Mouse (Mus musculus): ENCODE results near the gene Plce1. TPM values are rescaled to one million over a fixed set of nuclear protein-coding genes. Genes with fewer than 3 reads are reported as not detected.

Gene Plce1
- polyA plus RNA-seq, 1 experiment: not detected

DNA sequence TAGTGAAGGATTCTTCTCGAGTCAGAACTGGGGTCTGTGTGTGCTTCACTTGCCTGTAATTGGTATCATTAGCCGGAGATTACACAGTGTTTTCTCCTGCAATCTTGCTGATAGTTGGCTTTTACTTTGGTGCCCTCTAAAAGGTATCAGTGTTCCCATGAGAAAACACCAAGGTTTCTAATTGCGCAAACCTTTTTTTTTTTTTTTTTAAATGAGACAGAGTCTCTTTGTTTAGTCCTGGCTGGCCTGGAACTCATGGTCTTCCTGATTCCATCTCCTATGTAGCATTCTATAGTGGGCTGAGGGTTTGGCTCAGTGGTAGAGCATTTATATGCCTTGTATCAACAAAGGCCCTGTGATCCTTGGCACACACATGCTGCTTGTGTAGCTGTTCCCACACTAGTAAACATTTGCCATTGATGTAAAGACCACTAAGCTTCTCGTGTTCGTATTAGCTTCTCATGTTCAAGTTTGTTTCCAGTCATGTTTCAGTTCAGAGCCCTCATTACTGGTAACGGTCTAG, 265.6 kb downstream of the Plce1 start:
- no peaks in the 10 kb centered on the region for H3K9me3 ChIP-seq (ENCODE audit: control insufficient read depth, low read length)
- TF ChIP-seq TAL1 (IDR thresholded peaks at IDR 0.05; ENCODE audit: low read length) (no peak), GATA1 (IDR thresholded peaks at IDR 0.05; ENCODE audit: low read length) (no peak)
- no peaks in the 10 kb centered on the region for H3K36me3 ChIP-seq (ENCODE audit: control insufficient read depth)
- no peaks in the 10 kb centered on the region for H3K4me1 ChIP-seq (ENCODE audit: control insufficient read depth)
- no peaks in the 10 kb centered on the region for H3K27me3 ChIP-seq (ENCODE audit: control insufficient read depth)
- H3K4me3 ChIP-seq (replicated peaks): no peak overlapping the region

DNA sequence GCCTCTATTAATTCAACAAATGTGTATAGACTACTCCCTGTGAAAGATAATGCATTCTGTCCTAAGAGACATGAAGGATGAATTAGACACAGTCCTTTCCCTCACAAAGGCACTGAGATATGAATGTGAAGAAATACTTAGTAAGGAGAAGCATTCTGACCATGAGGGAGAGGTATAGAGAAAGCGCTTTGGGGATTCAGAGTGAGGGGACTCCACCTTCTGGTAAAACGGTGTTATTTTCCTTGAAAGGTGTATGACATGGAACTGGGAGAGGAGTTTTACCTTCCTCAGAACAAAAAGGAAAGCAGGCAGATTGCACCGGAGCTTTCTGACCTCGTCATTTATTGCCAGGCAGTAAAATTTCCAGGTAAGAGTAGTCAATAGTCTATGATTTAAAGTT, 269.3 kb downstream of the Plce1 start:
- H3K36me3 ChIP-seq (ENCODE audit: control insufficient read depth): no peaks in the 10 kb centered on the region
- H3K4me1 ChIP-seq (ENCODE audit: control insufficient read depth): no peaks in the 10 kb centered on the region
- H3K27me3 ChIP-seq (ENCODE audit: control insufficient read depth): no peaks in the 10 kb centered on the region
- no peak overlapping the region for H3K4me3 ChIP-seq (replicated peaks)
- TF ChIP-seq GATA1 (IDR thresholded peaks at IDR 0.05; ENCODE audit: low read length) (no peak), TAL1 (IDR thresholded peaks at IDR 0.05; ENCODE audit: low read length) (no peak)
- H3K9me3 ChIP-seq (ENCODE audit: control insufficient read depth, low read length): no peaks in the 10 kb centered on the region

DNA sequence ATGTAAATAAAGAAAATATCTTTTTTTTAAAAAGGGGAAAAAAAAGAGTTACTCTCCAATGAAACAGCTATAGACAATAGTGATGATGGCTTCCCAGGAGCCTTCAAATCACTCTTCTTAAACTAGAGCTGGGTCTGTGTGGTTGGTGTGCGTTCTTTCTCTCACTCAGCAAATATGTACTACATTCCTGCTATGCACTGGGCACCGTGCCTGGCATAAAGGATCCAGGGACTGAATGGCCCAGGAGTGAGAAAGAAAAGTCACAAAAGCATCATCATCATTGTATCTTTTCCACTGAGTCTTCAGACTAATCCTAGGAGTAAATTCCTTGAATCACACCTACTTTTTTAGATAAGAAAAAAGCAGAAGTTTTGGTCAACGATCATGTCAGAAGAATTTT, 276.3 kb downstream of the Plce1 start:
- Histone ChIP-seq H3K4me1 (ENCODE audit: control insufficient read depth) (no peaks in the 10 kb centered on the region), H3K9me3 (ENCODE audit: control insufficient read depth, low read length) (no peaks in the 10 kb centered on the region), H3K27me3 (ENCODE audit: control insufficient read depth) (no peaks in the 10 kb centered on the region), H3K36me3 (ENCODE audit: control insufficient read depth) (no peaks in the 10 kb centered on the region), H3K4me3 (replicated peaks) (no peak overlapping the region)
- TF ChIP-seq TAL1 (IDR thresholded peaks at IDR 0.05; ENCODE audit: low read length) (no peak), GATA1 (IDR thresholded peaks at IDR 0.05; ENCODE audit: low read length) (no peak)

DNA sequence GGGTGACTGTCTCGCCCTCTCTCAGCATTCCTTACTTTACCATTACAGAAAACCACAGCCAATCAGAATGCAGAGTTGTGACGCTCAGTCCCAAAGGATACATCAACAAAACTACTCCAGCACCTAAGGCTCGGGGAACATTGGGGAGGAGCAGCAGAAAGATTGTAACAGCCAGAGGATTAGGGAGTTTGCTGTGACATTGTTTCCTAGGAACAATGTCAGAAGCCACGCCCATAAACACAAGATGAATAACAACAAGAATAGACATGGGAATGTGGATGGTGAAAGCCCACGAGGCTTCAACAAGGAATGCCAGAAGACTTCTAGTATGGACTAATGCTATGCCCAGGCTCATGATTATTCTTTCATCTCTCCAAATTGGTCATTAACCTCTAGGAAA, 277.1 kb downstream of the Plce1 start:
- Histone ChIP-seq H3K4me3 (replicated peaks) (no peak overlapping the region), H3K4me1 (ENCODE audit: control insufficient read depth) (no peaks in the 10 kb centered on the region), H3K36me3 (ENCODE audit: control insufficient read depth) (no peaks in the 10 kb centered on the region), H3K27me3 (ENCODE audit: control insufficient read depth) (no peaks in the 10 kb centered on the region), H3K9me3 (ENCODE audit: control insufficient read depth, low read length) (no peaks in the 10 kb centered on the region)
- TF ChIP-seq TAL1 (IDR thresholded peaks at IDR 0.05; ENCODE audit: low read length): no peak
- no peak for TF ChIP-seq GATA1 (IDR thresholded peaks at IDR 0.05; ENCODE audit: low read length)

DNA sequence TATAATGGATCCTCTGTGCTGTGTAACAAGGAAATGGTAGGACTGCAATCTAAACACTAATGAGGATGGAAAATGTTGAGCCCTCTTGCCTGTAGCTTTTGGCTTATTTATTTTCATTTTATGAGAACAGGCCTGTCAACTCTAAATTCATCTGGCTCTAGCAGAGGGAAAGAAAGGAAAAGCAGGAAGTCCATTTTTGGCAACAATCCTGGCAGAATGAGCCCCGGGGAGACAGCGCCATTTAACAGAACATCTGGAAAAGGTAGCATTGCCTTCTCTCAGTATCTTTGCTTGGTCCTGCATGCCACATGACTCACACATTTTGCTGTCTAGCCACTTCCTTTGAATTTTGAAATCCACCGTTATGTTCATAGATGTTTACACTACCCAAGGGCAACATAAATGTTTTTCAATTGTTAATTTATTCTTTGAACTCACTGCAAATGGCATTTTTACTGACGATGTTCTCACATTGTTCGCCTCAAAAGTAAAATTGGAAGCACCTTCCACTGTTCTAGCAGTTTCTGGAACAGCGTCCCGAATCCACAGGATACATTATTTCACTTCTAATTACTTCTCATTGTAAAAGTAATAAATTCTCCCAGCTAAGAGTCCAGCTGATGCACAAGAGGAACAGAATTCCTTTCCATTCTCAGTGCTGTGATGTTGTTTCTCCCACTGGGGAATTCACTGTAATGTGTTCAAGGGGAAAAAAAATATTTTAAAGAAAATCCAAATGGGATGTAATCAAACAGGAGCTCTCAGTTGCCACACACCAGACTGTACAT, 278.0 kb downstream of the Plce1 start:
- no peaks in the 10 kb centered on the region for H3K27me3 ChIP-seq (ENCODE audit: control insufficient read depth)
- H3K4me3 ChIP-seq (replicated peaks): no peak overlapping the region
- H3K9me3 ChIP-seq (ENCODE audit: control insufficient read depth, low read length): no peaks in the 10 kb centered on the region
- no peaks in the 10 kb centered on the region for H3K36me3 ChIP-seq (ENCODE audit: control insufficient read depth)
- TF ChIP-seq GATA1 (IDR thresholded peaks at IDR 0.05; ENCODE audit: low read length): no peak
- no peak for TF ChIP-seq TAL1 (IDR thresholded peaks at IDR 0.05; ENCODE audit: low read length)
- H3K4me1 ChIP-seq (ENCODE audit: control insufficient read depth): no peaks in the 10 kb centered on the region

DNA sequence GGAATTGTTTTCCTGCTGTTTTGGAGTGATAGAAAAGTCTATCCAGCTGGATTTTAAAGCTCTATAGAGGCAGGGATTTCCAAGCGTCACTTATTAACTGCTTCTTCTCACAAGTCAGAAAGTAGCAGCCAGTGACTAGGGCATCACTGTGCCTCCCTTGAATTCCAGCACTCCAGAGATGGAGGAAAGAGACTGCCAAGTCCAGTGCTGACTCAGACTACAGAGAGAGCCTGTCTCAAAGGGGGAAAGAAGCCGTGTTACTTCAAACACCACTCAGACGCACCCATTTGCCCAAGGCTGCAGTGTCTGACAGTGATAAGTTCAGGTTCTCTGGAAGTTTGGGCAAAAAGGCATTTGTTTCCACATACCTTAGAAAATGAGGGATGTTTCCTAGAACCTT, 279.5 kb downstream of the Plce1 start:
- Histone ChIP-seq H3K4me1 (ENCODE audit: control insufficient read depth) (no peaks in the 10 kb centered on the region), H3K9me3 (ENCODE audit: control insufficient read depth, low read length) (no peaks in the 10 kb centered on the region), H3K36me3 (ENCODE audit: control insufficient read depth) (no peaks in the 10 kb centered on the region), H3K4me3 (replicated peaks) (no peak overlapping the region), H3K27me3 (ENCODE audit: control insufficient read depth) (no peaks in the 10 kb centered on the region)
- TF ChIP-seq TAL1 (IDR thresholded peaks at IDR 0.05; ENCODE audit: low read length) (no peak), GATA1 (IDR thresholded peaks at IDR 0.05; ENCODE audit: low read length) (no peak)

DNA sequence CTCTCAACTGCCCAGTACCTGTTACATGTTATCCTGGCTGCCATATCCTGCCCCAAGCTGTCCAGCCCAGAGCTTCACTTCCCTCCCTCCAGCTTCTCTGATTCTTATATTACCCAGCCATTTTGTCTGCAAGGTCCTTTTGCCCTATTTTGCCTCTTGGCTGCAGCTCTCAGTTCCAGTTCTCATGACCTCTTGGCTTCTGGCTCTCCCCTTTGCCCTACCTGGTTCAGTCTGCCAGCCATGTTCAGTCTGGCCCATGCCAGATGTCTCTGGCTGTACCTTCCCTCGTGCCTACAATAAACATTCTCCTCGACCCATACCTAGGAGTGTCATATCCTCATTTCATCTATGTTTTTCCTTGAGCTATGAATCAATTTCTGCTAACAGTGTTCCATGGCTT, 285.4 kb downstream of the Plce1 start:
- Histone ChIP-seq H3K27me3 (ENCODE audit: control insufficient read depth) (no peaks in the 10 kb centered on the region), H3K4me3 (replicated peaks) (no peak overlapping the region)

DNA sequence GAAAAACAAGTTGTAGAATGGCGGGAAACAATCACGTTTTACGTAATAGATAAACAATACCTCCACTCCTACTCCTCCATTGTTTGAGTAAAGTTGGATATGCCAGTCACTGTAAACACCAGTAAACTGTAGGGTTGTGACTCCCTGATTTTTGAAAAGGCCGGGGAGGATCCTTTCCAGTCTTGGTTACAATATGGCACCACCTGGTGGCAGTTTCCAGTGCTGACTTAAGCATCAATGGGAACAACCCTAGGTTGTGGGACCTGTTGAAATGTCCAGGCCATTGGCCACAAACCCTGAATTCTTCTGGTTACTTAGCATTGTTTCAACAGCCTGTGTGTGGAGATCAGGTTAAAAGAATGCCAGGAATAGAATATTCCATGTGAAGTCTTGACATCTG, 294.6 kb downstream of the Plce1 start:
- TF ChIP-seq GATA1 (IDR thresholded peaks at IDR 0.05; ENCODE audit: low read length): no peak
- TF ChIP-seq TAL1 (IDR thresholded peaks at IDR 0.05; ENCODE audit: low read length): no peak
- Histone ChIP-seq H3K27me3 (ENCODE audit: control insufficient read depth) (no peaks in the 10 kb centered on the region), H3K36me3 (ENCODE audit: control insufficient read depth) (no peaks in the 10 kb centered on the region), H3K9me3 (ENCODE audit: control insufficient read depth, low read length) (no peaks in the 10 kb centered on the region), H3K4me1 (ENCODE audit: control insufficient read depth) (no peaks in the 10 kb centered on the region), H3K4me3 (replicated peaks) (no peak overlapping the region)

More for the DNA sequence above, 285.4 kb downstream of the Plce1 start:
- no peak for TF ChIP-seq GATA1 (IDR thresholded peaks at IDR 0.05; ENCODE audit: low read length)
- no peak for TF ChIP-seq TAL1 (IDR thresholded peaks at IDR 0.05; ENCODE audit: low read length)
- Histone ChIP-seq H3K9me3 (ENCODE audit: control insufficient read depth, low read length) (no peaks in the 10 kb centered on the region), H3K36me3 (ENCODE audit: control insufficient read depth) (no peaks in the 10 kb centered on the region), H3K4me1 (ENCODE audit: control insufficient read depth) (no peaks in the 10 kb centered on the region)

DNA sequence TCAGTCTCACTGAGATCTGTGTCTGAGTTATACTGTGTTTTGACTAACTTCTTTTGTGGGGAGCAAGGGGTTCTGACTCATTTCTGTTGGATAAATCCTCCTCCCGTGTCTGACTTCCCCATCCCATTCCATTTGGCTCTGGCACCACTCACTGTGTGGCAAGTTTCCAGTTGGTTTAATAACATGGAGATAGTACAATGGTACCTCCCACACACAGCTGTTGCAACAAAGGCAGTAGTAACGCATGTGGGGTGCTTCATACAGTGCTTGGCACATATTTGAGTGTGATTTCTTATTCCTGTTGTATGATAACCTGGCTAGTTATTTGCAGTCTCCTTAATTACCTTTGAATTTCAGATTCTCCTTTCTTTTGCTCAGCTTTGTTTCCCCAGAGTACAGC, 297.9 kb downstream of the Plce1 start:
- Histone ChIP-seq H3K4me3 (replicated peaks) (no peak overlapping the region), H3K4me1 (ENCODE audit: control insufficient read depth) (no peaks in the 10 kb centered on the region), H3K27me3 (ENCODE audit: control insufficient read depth) (no peaks in the 10 kb centered on the region), H3K36me3 (ENCODE audit: control insufficient read depth) (no peaks in the 10 kb centered on the region), H3K9me3 (ENCODE audit: control insufficient read depth, low read length) (no peaks in the 10 kb centered on the region)
- TF ChIP-seq GATA1 (IDR thresholded peaks at IDR 0.05; ENCODE audit: low read length): no peak
- no peak for TF ChIP-seq TAL1 (IDR thresholded peaks at IDR 0.05; ENCODE audit: low read length)
